Comparison of ENCODE assay signal across 9 mouse cellular contexts in the genomic region with DNA sequence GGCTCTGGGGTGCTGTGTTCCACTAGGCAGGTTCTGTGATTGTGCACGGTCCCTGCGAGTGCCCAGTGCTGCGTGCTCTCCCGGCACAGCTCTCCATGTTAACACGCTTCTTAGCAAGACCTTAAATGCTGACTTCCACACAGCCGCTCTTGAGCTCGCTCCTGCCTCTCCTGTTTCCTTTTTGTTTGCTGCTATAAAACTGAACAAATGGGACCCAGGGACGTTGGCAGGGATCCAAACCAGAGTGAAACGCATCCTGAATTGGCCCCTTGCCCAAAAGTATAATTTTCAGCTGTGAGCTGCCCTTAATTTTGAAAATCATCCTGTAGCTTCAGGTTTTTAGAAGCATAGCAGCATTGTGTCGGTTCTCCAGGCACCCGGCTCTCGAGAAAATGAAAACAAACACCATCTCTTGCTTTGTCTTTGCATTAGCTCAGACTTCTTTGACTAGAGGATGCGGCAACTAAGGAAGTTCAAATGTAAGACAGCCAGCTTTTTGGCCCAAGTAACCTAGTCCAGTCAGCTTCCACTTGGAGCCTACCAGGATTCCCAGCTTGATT.
DNase-seq lines count a peak whose midpoint lies in the region; ATAC-seq and TF ChIP-seq lines count a peak whose summit lies in the region.
"Had no signal": no experiment of that assay in that cellular context is flagged by ENCODE, and none has a peak within 500 bp of the region (broad histone marks: within the 10 kb centered on the region; RNA-seq: fewer than 3 reads in every experiment).

No protein-coding gene starts in this region.

- peak overlapping the region; percentile 57 for H3K4me2 ChIP-seq in kidney, embryonic 15.5 days
- H3K4me2 ChIP-seq in limb, embryonic 12.5 days = peak overlapping the region; percentile 50
- peak overlapping the region; percentile 33 for H3K4me2 ChIP-seq in stomach, embryonic 14.5 days (replicated peaks; ENCODE audit: low read depth, low read length)
- H3K4me2 ChIP-seq: midbrain, embryonic 12.5 days had no signal

- no peaks in the 10 kb centered on the region for H3K27me3 ChIP-seq in embryonic facial prominence, embryonic 10.5 days (replicated peaks; ENCODE audit: low read depth, poor library complexity, severe bottlenecking)
- no peaks in the 10 kb centered on the region for H3K27me3 ChIP-seq in heart, adult 2 months (ENCODE audit: control insufficient read depth, insufficient read depth, low read length)
- H3K27me3 ChIP-seq in kidney, embryonic 15.5 days = no peaks in the 10 kb centered on the region
- no peaks in the 10 kb centered on the region for H3K27me3 ChIP-seq in limb, embryonic 12.5 days
- no peaks in the 10 kb centered on the region for H3K27me3 ChIP-seq in stomach, embryonic 14.5 days (ENCODE audit: control insufficient read depth, insufficient read depth, low read length)
- H3K27me3 ChIP-seq: midbrain, embryonic 12.5 days had no signal

- TF ChIP-seq EP300 in heart, adult 2 months (IDR thresholded peaks at IDR 0.05; ENCODE audit: insufficient read depth, low read depth, low read length) = no peak

- TF ChIP-seq CTCF in heart, adult 2 months (IDR thresholded peaks at IDR 0.05) = no peak

- no peaks in the 10 kb centered on the region for H3K9me3 ChIP-seq in embryonic facial prominence, embryonic 10.5 days
- no peaks in the 10 kb centered on the region for H3K9me3 ChIP-seq in kidney, embryonic 15.5 days (replicated peaks)
- H3K9me3 ChIP-seq in limb, embryonic 12.5 days = no peaks in the 10 kb centered on the region
- no peaks in the 10 kb centered on the region for H3K9me3 ChIP-seq in stomach, embryonic 14.5 days (ENCODE audit: control insufficient read depth, low read depth, low read length)
- H3K9me3 ChIP-seq: midbrain, embryonic 12.5 days had no signal

- no peak overlapping the region for H3K4me3 ChIP-seq in embryonic facial prominence, embryonic 10.5 days
- peak overlapping the region; percentile 40 for H3K4me3 ChIP-seq in heart, adult 2 months
- peak overlapping the region; percentile 31 for H3K4me3 ChIP-seq in kidney, embryonic 15.5 days (replicated peaks)
- H3K4me3 ChIP-seq in limb, embryonic 12.5 days (replicated peaks) = peak overlapping the region; percentile 16
- no peak overlapping the region for H3K4me3 ChIP-seq in stomach, embryonic 14.5 days (ENCODE audit: low read depth, low read length)
- H3K4me3 ChIP-seq: midbrain, embryonic 12.5 days had no signal

- no peaks in the 10 kb centered on the region for H3K79me2 ChIP-seq in heart, adult 2 months (replicated peaks; ENCODE audit: control insufficient read depth, insufficient read depth, low read length)

- no peak for TF ChIP-seq POLR2A in heart, adult 2 months (IDR thresholded peaks at IDR 0.05; ENCODE audit: insufficient read depth, low read depth, low read length)

- H3K9ac ChIP-seq in heart, adult 2 months (ENCODE audit: low read depth, low read length) = no peak overlapping the region
- H3K9ac ChIP-seq in kidney, embryonic 15.5 days = no peak overlapping the region
- H3K9ac ChIP-seq in limb, embryonic 12.5 days (replicated peaks) = no peak overlapping the region
- H3K9ac ChIP-seq in stomach, embryonic 14.5 days (replicated peaks; ENCODE audit: low read depth, low read length) = no peak overlapping the region
- H3K9ac ChIP-seq: midbrain, embryonic 12.5 days had no signal

- WGBS in embryonic facial prominence, embryonic 10.5 days = 69% methylated on average over 13 of the region's 13 CpGs
- 14% methylated on average over 13 of the region's 13 CpGs for WGBS in heart, adult 2 months
- 12% methylated on average over 13 of the region's 13 CpGs for WGBS in kidney, embryonic 15.5 days
- 22% methylated on average over 13 of the region's 13 CpGs for WGBS in limb, embryonic 12.5 days
- WGBS in stomach, embryonic 14.5 days = 26% methylated on average over 13 of the region's 13 CpGs

- DNase-seq in ovary, postnatal 14 days (ENCODE audit: low spot score) = peak; percentile 24
- no peak for DNase-seq in ovary, postnatal 10 days (ENCODE audit: low spot score)
- DNase-seq in embryonic facial prominence, embryonic 10.5 days (ENCODE audit: low spot score) = peak; percentile 11
- peak; percentile 24 to 34 for DNase-seq in heart, adult 2 months

- no peaks in the 10 kb centered on the region for H3K36me3 ChIP-seq in embryonic facial prominence, embryonic 10.5 days (replicated peaks)
- H3K36me3 ChIP-seq in heart, adult 2 months (ENCODE audit: control insufficient read depth, insufficient read depth, low read length) = no peaks in the 10 kb centered on the region
- no peaks in the 10 kb centered on the region for H3K36me3 ChIP-seq in kidney, embryonic 15.5 days
- no peaks in the 10 kb centered on the region for H3K36me3 ChIP-seq in limb, embryonic 12.5 days
- H3K36me3 ChIP-seq in stomach, embryonic 14.5 days (ENCODE audit: control insufficient read depth, insufficient read depth, low read length) = no peaks in the 10 kb centered on the region
- H3K36me3 ChIP-seq: midbrain, embryonic 12.5 days had no signal

- no peaks in the 10 kb centered on the region for H3K4me1 ChIP-seq in embryonic facial prominence, embryonic 10.5 days
- H3K4me1 ChIP-seq in heart, adult 2 months (ENCODE audit: control insufficient read depth, insufficient read depth, low read length) = no peaks in the 10 kb centered on the region; the same call in 1 of the 2 replicates
- H3K4me1 ChIP-seq in kidney, embryonic 15.5 days = 0 out of 2 replicates have a peak, but pooled peaks cover 2% of the 10 kb centered on the region
- H3K4me1 ChIP-seq in limb, embryonic 12.5 days (replicated peaks) = peaks cover 12% of the 10 kb centered on the region
- H3K4me1 ChIP-seq in stomach, embryonic 14.5 days (ENCODE audit: control insufficient read depth, insufficient read depth, low read length) = no peaks in the 10 kb centered on the region

- peak; percentile 54; the same call in 1 of the 2 replicates for ATAC-seq in kidney, embryonic 15.5 days (replicated peaks; ENCODE audit: low FRiP score)
- peak; percentile 90 for ATAC-seq in limb, embryonic 12.5 days (ENCODE audit: insufficient number of reproducible peaks, insufficient read depth, low FRiP score, low TSS enrichment, low read depth)
- peak; percentile 49; the same call in 1 of the 2 replicates for ATAC-seq in stomach, embryonic 14.5 days (ENCODE audit: insufficient number of reproducible peaks, insufficient read depth, low FRiP score, low read depth)
- ATAC-seq in granulocyte monocyte progenitor cell, adult 5-6 weeks (replicated peaks; ENCODE audit: poor library complexity, severe bottlenecking) = no peak

- intact Hi-C loops in heart, adult 2 months (cut with DNase I) = loop anchor here (10.0 kb wide), 1 partner anchor 57 kb away; no protein-coding TSS in a partner anchor

- no peak overlapping the region for H3K27ac ChIP-seq in embryonic facial prominence, embryonic 10.5 days (replicated peaks)
- H3K27ac ChIP-seq in heart, adult 2 months = peak overlapping the region; percentile 2; the same call in 1 of the 2 replicates
- no peak overlapping the region; the same call in 1 of the 2 replicates for H3K27ac ChIP-seq in kidney, embryonic 15.5 days
- H3K27ac ChIP-seq in limb, embryonic 12.5 days = peak overlapping the region; percentile 92
- H3K27ac ChIP-seq in stomach, embryonic 14.5 days (ENCODE audit: low read length) = peak overlapping the region; percentile 44; the same call in 1 of the 2 replicates
- H3K27ac ChIP-seq: midbrain, embryonic 12.5 days had no signal

Comparison
In these comparisons a context has a peak if more than half of its experiments do, and no peak if none do; other contexts are left out.
1. H3K27ac ChIP-seq: peak in heart, adult 2 months (single experiment), limb, embryonic 12.5 days (single experiment) and stomach, embryonic 14.5 days (single experiment); none in embryonic facial prominence, embryonic 10.5 days (single experiment) and kidney, embryonic 15.5 days (single experiment).
2. H3K4me3 ChIP-seq: peak in heart, adult 2 months (single experiment), kidney, embryonic 15.5 days (single experiment) and limb, embryonic 12.5 days (single experiment); none in embryonic facial prominence, embryonic 10.5 days (single experiment) and stomach, embryonic 14.5 days (single experiment).
3. Peak in every context shown above with its lines, with median percentiles within 50 percentile points of each other: H3K4me2 ChIP-seq.